Mouse (Mus musculus) hindbrain, embryonic 14.5 days (tissue): ENCODE measurements around the gene Asb7. TPM values are rescaled to one million over a fixed set of nuclear protein-coding genes. Genes with fewer than 3 reads are reported as not detected.

Experiments
- ATAC-seq: fragments of 200-750 bp; cut with Nextera tagmentation; 2 replicates; pipeline ENCODE4 v1.8.0; 2017; ENCODE audit warnings: moderate number of reproducible peaks, mild to moderate bottlenecking, moderate TSS enrichment, moderate library complexity; ENCODE audit not compliant: low FRiP score
- DNase-seq: peaks from one replicate; pipeline ENCODE4 v3.0.0-alpha.2; 2015; ENCODE audit warnings: low spot score
- H3K27ac ChIP-seq: fragments of 300-500 bp; sonication (generic); 2 replicates; pipeline ENCODE4 v1.5.1; 2014; ENCODE audit warnings: mild to moderate bottlenecking, moderate library complexity
- H3K27me3 ChIP-seq: fragments of 300-500 bp; sonication (generic); 2 replicates; pipeline ENCODE4 v1.6.1; 2014; ENCODE audit warnings: mild to moderate bottlenecking, low read length, mixed read lengths; ENCODE audit not compliant: control insufficient read depth, insufficient read depth
- H3K36me3 ChIP-seq: fragments of 300-500 bp; sonication (generic); replicated peaks from 2 replicates; pipeline ENCODE4 v1.6.1; 2014; ENCODE audit not compliant: control insufficient read depth, insufficient read depth
- H3K4me1 ChIP-seq: fragments of 300-500 bp; sonication (generic); replicated peaks from 2 replicates; pipeline ENCODE4 v1.6.1; 2014; ENCODE audit warnings: antibody characterized with exemption, low read length, mixed read lengths; ENCODE audit not compliant: control insufficient read depth, insufficient read depth
- H3K4me2 ChIP-seq: fragments of 300-500 bp; sonication (generic); replicated peaks from 2 replicates; pipeline ENCODE4 v1.6.1; 2014; ENCODE audit warnings: mild to moderate bottlenecking, moderate library complexity
- H3K4me3 ChIP-seq: fragments of 300-500 bp; sonication (generic); replicated peaks from 2 replicates; pipeline ENCODE4 v1.5.1; 2014; ENCODE audit warnings: mild to moderate bottlenecking, low read length
- H3K9ac ChIP-seq: fragments of 300-500 bp; sonication (generic); 2 replicates; pipeline ENCODE4 v1.6.1; 2014
- H3K9me3 ChIP-seq: fragments of 300-500 bp; sonication (generic); 2 replicates; pipeline ENCODE4 v1.6.1; 2016; ENCODE audit warnings: low read length; ENCODE audit not compliant: control insufficient read depth
- WGBS: fragments of 180-500 bp; shearing (Covaris S2); extraction: QIAGEN DNeasy Blood & Tissue Kit; methylation state at CpG from one replicate; pipeline ENCODE4 v1.1.7; 2014; 5-methylcytosine and 5-hydroxymethylcytosine counted together
- polyA plus RNA-seq: library from polyadenylated mRNA; unstranded; fragments of >200 nt; fragmentation: Nextera tagmentation; extraction: Ambion mirVana; gene quantifications from 2 replicates; pipeline ENCODE4 v1.2.1, GENCODE M21; 2014

Asb7 gene
- polyA plus RNA-seq, 1 experiment from 2014 or later: 15.2 TPM

DNA sequence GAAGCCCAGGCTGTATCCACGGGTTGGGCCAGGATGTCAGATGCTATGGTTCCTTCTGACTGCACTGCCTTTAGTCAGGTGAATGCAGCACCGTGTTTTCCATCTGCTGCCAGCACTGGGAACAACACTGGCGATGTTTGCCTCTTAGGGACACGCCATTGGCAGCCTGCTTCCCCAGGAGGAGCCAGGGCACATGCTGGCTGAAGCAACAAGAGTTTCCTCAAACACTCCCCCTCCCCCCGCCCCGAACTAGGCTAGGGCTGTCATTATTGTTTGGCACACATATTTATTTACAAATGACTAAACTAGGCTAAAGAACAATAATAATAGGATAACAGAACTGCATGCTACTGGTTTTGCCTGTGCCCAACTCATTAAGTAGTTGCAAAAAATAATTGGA is 56.0 kb downstream of the Asb7 start:
- Histone ChIP-seq H3K27me3 (no peaks in the 10 kb centered on the region), H3K27ac (no peak overlapping the region), H3K9ac (no peak overlapping the region), H3K4me2 (no peak overlapping the region), H3K4me3 (no peak overlapping the region), H3K36me3 (no peaks in the 10 kb centered on the region), H3K4me1 (no peaks in the 10 kb centered on the region), H3K9me3 (no peaks in the 10 kb centered on the region)
- 70% methylated on average over 6 of the region's 6 CpGs for WGBS
- ATAC-seq (no peak), DNase-seq (no peak)

DNA sequence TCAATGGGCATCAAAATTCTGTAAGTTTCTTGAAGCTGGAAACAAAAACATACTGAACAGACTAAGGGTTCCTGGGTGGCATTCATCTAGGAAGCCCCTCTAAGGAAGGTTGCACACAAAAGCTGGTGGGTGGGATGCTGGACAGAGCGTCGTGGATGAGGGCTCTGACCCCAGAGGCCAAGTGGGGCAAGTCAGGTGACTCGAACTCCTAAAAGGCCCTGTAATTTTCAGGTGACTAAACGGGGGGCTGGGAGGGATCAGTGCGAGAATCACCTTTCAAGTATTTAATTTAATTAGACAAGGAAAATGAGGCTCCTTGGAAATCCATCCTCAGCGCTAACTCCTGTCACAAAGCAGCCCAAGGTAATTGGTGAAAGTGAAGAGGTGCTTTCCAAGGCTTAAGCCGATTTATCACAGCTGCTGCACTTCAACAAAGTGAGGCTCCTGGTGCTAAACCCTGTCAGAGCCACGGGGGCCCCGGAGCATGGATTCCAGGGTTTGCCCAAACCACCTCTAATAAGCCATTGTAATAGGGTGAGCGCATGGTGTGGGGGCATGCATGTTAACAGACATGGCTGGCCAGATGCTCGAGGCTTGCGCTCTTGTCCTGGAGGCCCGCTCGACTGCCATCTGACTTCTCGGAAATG is 59.1 kb downstream of the Asb7 start:
- no peaks in the 10 kb centered on the region for H3K4me1 ChIP-seq
- no peaks in the 10 kb centered on the region for H3K9me3 ChIP-seq
- H3K4me3 ChIP-seq: no peak overlapping the region
- H3K27me3 ChIP-seq: no peaks in the 10 kb centered on the region
- H3K9ac ChIP-seq: no peak overlapping the region
- no peak overlapping the region for H3K4me2 ChIP-seq
- H3K36me3 ChIP-seq: no peaks in the 10 kb centered on the region
- no peak for DNase-seq
- 64% methylated on average over 15 of the region's 15 CpGs for WGBS
- ATAC-seq: no peak
- no peak overlapping the region for H3K27ac ChIP-seq

DNA sequence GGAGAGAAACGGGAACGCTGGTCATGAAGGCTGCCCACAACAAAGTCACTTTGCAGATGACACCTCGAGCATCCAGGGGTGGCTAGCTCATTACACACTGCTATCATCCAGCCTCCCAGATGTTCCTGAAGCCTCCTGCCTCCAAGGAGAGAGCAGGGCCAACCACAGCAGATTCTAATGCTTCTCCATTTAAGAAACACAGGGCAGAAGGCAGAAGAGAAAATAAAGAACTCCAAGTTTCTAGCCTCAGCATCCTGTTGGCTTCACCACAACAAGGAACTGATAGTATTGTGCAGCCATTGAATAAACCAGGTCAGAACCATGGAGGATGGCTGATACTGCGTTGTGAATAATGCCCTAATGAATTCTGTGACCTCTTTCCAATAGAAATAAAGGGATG is 60.0 kb downstream of the Asb7 start:
- no peak overlapping the region for H3K4me2 ChIP-seq
- 59% methylated on average over 4 of the region's 4 CpGs for whole genome bisulfite sequencing
- H3K36me3 ChIP-seq: no peaks in the 10 kb centered on the region
- ATAC-seq (no peak), DNase-seq (no peak)
- no peak overlapping the region for H3K9ac ChIP-seq
- no peak overlapping the region for H3K4me3 ChIP-seq
- no peaks in the 10 kb centered on the region for H3K4me1 ChIP-seq
- H3K9me3 ChIP-seq: no peaks in the 10 kb centered on the region
- H3K27ac ChIP-seq: no peak overlapping the region
- H3K27me3 ChIP-seq: no peaks in the 10 kb centered on the region

DNA sequence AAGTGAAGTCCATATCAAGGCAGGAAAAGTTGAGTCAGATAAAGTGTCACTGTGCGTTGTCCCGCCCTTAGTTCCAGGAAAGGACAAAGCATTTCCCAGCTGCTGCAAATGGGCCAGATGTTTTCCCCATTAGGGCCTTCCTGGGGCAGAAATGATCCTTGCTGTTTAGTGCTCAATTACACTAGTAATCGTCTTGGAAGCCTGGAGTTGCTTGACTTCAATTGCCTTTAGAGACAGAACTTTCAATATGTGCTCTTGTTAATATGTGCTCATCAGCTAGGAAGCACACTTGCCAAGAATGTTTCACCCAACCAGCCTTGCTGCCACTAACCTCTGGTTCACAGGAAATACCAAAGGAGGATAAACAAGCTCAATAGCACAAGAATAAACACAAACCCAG is 66.0 kb downstream of the Asb7 start:
- no peaks in the 10 kb centered on the region for H3K27me3 ChIP-seq
- no peak overlapping the region for H3K27ac ChIP-seq
- H3K9me3 ChIP-seq: no peaks in the 10 kb centered on the region
- no peak overlapping the region for H3K4me3 ChIP-seq
- 72% methylated on average over 3 of the region's 3 CpGs for WGBS
- DNase-seq: peak; percentile 31
- no peaks in the 10 kb centered on the region for H3K4me1 ChIP-seq
- no peak for ATAC-seq
- H3K36me3 ChIP-seq: no peaks in the 10 kb centered on the region
- H3K9ac ChIP-seq: no peak overlapping the region
- H3K4me2 ChIP-seq: no peak overlapping the region

DNA sequence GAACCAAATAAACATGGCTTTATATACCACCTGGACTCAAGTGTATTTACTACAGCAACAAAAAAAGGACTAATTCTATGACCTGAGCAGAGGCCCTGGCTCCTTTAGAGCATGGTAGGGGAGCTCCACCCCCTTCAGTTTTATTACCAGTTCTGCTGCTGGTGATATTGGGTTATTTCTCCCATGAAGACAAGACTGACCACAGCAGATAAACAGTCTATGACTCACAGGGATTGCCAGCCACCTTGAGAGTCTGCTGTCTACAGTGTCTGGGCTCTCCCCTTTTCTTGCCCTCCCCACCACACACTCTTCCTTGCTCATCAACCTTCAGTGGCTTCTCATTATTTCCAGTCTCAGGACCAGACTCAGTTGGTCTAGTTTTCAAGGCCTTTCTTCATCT is 87.5 kb downstream of the Asb7 start:
- no peaks in the 10 kb centered on the region for H3K27me3 ChIP-seq
- H3K27ac ChIP-seq: no peak overlapping the region
- no peak overlapping the region for H3K4me2 ChIP-seq
- no peak for ATAC-seq
- no peak overlapping the region for H3K9ac ChIP-seq
- no peaks in the 10 kb centered on the region for H3K4me1 ChIP-seq
- H3K36me3 ChIP-seq: no peaks in the 10 kb centered on the region
- H3K9me3 ChIP-seq: no peaks in the 10 kb centered on the region
- DNase-seq: no peak
- no peak overlapping the region for H3K4me3 ChIP-seq

DNA sequence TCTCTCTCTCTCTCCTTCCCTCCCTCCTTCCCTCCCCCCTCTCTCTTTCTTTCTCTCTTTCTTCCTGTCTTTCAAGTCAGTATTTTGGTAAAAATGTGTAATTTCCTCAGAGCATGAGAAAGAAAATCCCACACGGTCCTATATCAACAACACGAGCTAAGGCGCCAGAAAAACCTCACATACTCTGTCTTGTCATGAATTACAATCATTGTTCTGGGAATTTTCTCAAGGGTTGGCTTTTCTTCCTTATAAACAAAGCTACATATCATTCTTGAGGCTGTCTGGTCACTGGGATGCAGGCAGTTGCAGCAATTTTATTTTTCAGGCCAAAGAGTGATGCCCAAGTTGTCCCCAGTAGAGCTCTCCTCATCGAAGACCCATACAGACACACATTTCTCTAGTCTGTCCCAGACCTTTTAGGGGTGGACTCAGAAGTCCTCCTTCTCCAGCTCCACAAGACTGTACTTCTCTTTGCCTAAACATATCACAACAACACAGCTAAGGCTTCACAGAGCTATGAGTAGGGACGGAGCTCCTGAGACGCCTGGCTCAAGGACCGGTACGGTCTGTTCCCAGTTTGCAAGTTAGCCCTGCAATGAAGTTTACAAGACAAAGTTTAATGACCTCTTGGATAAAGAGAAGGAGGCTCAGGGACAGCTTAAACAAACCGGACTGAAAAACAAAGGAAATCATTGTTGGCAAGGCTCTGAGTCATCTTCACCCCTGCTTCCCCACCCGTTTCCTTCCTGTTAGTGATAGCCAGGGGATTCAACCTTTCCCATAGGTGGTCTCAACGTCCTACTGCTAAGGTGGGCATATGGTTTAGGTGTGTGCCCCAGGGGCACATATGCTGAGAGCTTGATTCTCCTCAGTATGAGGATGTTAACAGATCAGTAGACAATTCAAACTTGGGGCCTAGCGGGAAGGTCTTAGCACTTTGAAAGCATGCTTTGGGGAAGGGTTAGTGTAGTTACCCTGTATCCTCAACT is 88.5 kb downstream of the Asb7 start:
- ATAC-seq: no peak
- Histone ChIP-seq H3K4me1 (no peaks in the 10 kb centered on the region), H3K9ac (no peak overlapping the region), H3K4me3 (no peak overlapping the region), H3K9me3 (no peaks in the 10 kb centered on the region), H3K27me3 (no peaks in the 10 kb centered on the region), H3K36me3 (no peaks in the 10 kb centered on the region), H3K4me2 (no peak overlapping the region), H3K27ac (no peak overlapping the region)
- WGBS: 89% methylated on average over 12 of the region's 12 CpGs
- no peak for DNase-seq

DNA sequence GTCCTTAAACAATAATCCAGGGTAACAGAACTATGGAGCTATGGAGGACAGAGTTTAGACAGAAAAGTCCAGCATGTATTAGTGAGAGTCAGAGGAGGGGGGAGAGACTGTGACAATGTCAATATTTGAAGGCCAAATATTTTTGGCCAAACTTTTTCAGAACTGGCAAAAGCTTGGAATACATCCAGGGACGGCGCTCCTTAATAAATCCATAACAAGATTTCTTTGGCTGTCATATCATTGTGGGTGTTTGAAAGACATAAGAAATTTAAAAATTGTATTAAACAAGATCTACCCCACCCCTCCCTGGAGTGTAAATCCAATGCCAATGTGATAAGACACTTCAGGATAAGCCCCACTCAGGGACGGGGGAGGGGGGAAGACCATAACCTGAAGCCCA is 89.3 kb downstream of the Asb7 start:
- Histone ChIP-seq H3K9ac (no peak overlapping the region), H3K36me3 (no peaks in the 10 kb centered on the region), H3K9me3 (no peaks in the 10 kb centered on the region), H3K27ac (no peak overlapping the region), H3K27me3 (no peaks in the 10 kb centered on the region), H3K4me2 (no peak overlapping the region), H3K4me3 (no peak overlapping the region), H3K4me1 (no peaks in the 10 kb centered on the region)
- ATAC-seq (no peak), DNase-seq (no peak)
- 96% methylated on average over 3 of the region's 3 CpGs for WGBS

DNA sequence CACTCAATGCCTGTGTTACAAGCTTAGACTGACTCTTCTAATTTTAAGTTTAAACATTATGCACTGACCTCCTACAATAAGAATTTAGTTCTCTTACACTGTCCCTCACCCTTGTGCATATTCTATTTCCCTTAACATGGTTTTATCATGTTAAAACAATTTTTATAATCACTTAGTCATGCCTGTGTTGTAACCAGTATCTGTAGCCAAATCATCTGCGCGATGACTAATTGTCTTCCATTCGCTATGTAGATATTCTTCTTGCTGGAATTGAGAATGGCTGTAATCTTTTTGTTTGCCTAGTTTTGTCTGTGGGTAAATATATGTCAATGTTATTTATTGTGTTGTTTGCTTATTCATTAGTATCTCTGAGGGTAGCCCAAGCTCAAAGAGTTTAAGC is 91.5 kb downstream of the Asb7 start:
- no peak overlapping the region for H3K9ac ChIP-seq
- no peaks in the 10 kb centered on the region for H3K9me3 ChIP-seq
- no peaks in the 10 kb centered on the region for H3K36me3 ChIP-seq
- ATAC-seq (no peak), DNase-seq (no peak)
- no peak overlapping the region for H3K27ac ChIP-seq
- H3K27me3 ChIP-seq: no peaks in the 10 kb centered on the region
- H3K4me2 ChIP-seq: no peak overlapping the region
- WGBS: 95% methylated on average over 3 of the region's 3 CpGs
- H3K4me3 ChIP-seq: no peak overlapping the region
- H3K4me1 ChIP-seq: no peaks in the 10 kb centered on the region
